27 mouse cellular contexts compared by ENCODE assay signal in the genomic region with DNA sequence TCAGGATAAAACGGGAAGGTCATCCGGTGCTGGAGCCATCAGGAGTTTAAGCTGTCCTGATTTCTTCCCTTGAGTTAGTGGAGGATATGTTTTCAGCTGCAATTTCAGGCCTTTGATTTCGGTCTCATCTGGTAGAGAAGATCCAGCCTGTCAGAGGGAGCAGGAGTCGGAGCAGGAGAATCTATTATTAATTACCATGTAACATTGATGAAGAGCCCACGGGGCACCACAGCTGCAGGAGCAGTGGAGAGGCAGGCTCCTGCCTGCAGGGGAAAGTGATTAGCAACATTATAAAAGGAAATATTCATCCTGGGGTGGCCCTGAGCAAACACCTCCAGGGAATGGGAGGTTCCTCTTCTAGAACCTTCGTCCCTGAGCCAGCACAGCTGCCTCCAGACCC. TPM values are rescaled to one million over a fixed set of nuclear protein-coding genes. Genes with fewer than 3 reads are reported as not detected.
"Had no signal": no experiment of that assay in that cellular context is flagged by ENCODE, and none has a peak within 500 bp of the region (broad histone marks: within the 10 kb centered on the region; RNA-seq: fewer than 3 reads in every experiment).

No protein-coding gene starts in this region.

- DNase-seq: gastrocnemius, postnatal 10 days; gastrocnemius, postnatal 25 days; heart, adult 18-20 months; heart, postnatal 10 days; heart, postnatal 4 days; kidney, adult 18-20 months; kidney, adult 8-10 months; kidney, postnatal 10 days; kidney, postnatal 4 days; liver had no signal

- ATAC-seq: forebrain, embryonic 16.5 days; inflammation-experienced regulatory T-cells, adult 6 months; intestine, embryonic 15.5 days; intestine, postnatal 0 days had no signal

- H3K27me3 ChIP-seq: heart, embryonic 12.5 days; hindbrain, embryonic 12.5 days; intestine, embryonic 15.5 days had no signal

- H3K4me3 ChIP-seq: heart, embryonic 10.5 days; heart, embryonic 12.5 days; hindbrain, embryonic 10.5 days; hindbrain, embryonic 12.5 days; intestine, embryonic 15.5 days; layer of hippocampus, adult 2 months; left cerebral cortex, adult 2 months; limb, embryonic 10.5 days; limb, embryonic 12.5 days had no signal

- H3K9ac ChIP-seq: heart, embryonic 12.5 days; hindbrain, embryonic 12.5 days; intestine, embryonic 15.5 days; limb, embryonic 12.5 days had no signal

- H3K27ac ChIP-seq: heart, embryonic 10.5 days; hindbrain, embryonic 10.5 days; hindbrain, embryonic 12.5 days; intestine, embryonic 15.5 days; layer of hippocampus, adult 2 months; left cerebral cortex, adult 2 months; limb, embryonic 10.5 days; limb, embryonic 12.5 days had no signal

- H3K36me3 ChIP-seq: heart, embryonic 10.5 days; heart, embryonic 12.5 days; hindbrain, embryonic 10.5 days; hindbrain, embryonic 12.5 days; intestine, embryonic 15.5 days; limb, embryonic 10.5 days; limb, embryonic 12.5 days had no signal

- H3K9me3 ChIP-seq: heart, embryonic 10.5 days; heart, embryonic 12.5 days; hindbrain, embryonic 10.5 days; hindbrain, embryonic 12.5 days; intestine, embryonic 15.5 days; limb, embryonic 10.5 days; limb, embryonic 12.5 days had no signal

- H3K4me2 ChIP-seq: heart, embryonic 12.5 days; hindbrain, embryonic 12.5 days; intestine, embryonic 15.5 days; limb, embryonic 12.5 days had no signal

RNA-seq across cellular contexts. Expression of a gene that starts 19.7 kb away (rescaled TPM):
- total RNA-seq: gastrocnemius, postnatal 25 days; heart, adult 18-20 months; heart, postnatal 10 days; heart, postnatal 25 days; heart, postnatal 4 days had no signal
- polyA plus RNA-seq: forebrain, embryonic 16.5 days; heart, embryonic 12.5 days; heart, embryonic 14.5 days; heart, embryonic 16.5 days; hindbrain, embryonic 10.5 days; inflammation-experienced regulatory T-cells, adult 6 months; intestine, embryonic 15.5 days; intestine, postnatal 0 days; kidney, embryonic 14.5 days; kidney, embryonic 16.5 days; limb, embryonic 10.5 days; limb, embryonic 12.5 days had no signal
